Mouse (Mus musculus): Measurements from ENCODE around the gene Bicc1.
A peak's percentile ranks its signal among the peaks of the same experiment; 100 is the strongest.
"Not testable (repeated sequence)": the region's sequence is repeated elsewhere in the genome, so short reads cannot be mapped to it uniquely, and the experiment has no call there.

Bicc1 gene

GRCm38 (mm10) chr10:70948276-70948675, 211.2 kb downstream of the Bicc1 start:
- DNase-seq (ENCODE audit: low spot score in 2 of 2): no peak

GRCm38 (mm10) chr10:70946121-70946520, 213.4 kb downstream of the Bicc1 start:
- not testable (repeated sequence) for DNase-seq (ENCODE audit: low spot score in 2 of 2)

GRCm38 (mm10) chr10:70945076-70945475, 214.4 kb downstream of the Bicc1 start:
- no peak for DNase-seq (ENCODE audit: low spot score in 2 of 2)

- no peak for DNase-seq (ENCODE audit: low spot score in 2 of 2)
These were observed 217.9 kb downstream of the Bicc1 start for GRCm38 (mm10) chr10:70941623-70942022.

- peak in 1 of 2 experiments; percentile 23 for DNase-seq (ENCODE audit: low spot score in 2 of 2)
These were observed 219.7 kb downstream of the Bicc1 start for GRCm38 (mm10) chr10:70939751-70940150.

GRCm38 (mm10) chr10:70937450-70937849, 222.1 kb downstream of the Bicc1 start:
- DNase-seq (ENCODE audit: low spot score in 2 of 2): no peak

GRCm38 (mm10) chr10:70936008-70936407, 223.5 kb downstream of the Bicc1 start:
- DNase-seq (ENCODE audit: low spot score in 2 of 2): no peak

GRCm38 (mm10) chr10:70926126-70926525, 233.4 kb downstream of the Bicc1 start:
- no peak for DNase-seq (ENCODE audit: low spot score in 2 of 2)

- peak in 1 of 2 experiments; percentile 41 for DNase-seq (ENCODE audit: low spot score in 2 of 2)
These were observed 235.2 kb downstream of the Bicc1 start for GRCm38 (mm10) chr10:70924348-70924747.

GRCm38 (mm10) chr10:70923936-70924335, 235.6 kb downstream of the Bicc1 start:
- no peak for DNase-seq (ENCODE audit: low spot score in 2 of 2)

- DNase-seq (ENCODE audit: low spot score in 2 of 2): no peak
These were observed 238.0 kb downstream of the Bicc1 start for GRCm38 (mm10) chr10:70921481-70921880.

- no peak for DNase-seq (ENCODE audit: low spot score in 2 of 2)
These were observed 239.6 kb downstream of the Bicc1 start for GRCm38 (mm10) chr10:70919851-70920250.

GRCm38 (mm10) chr10:70919031-70919663, 240.4 kb downstream of the Bicc1 start:
- DNase-seq (ENCODE audit: low spot score in 2 of 2): no peak

GRCm38 (mm10) chr10:70916697-70917096, 242.8 kb downstream of the Bicc1 start:
- DNase-seq (ENCODE audit: low spot score in 2 of 2): no peak

- no peak for DNase-seq (ENCODE audit: low spot score in 2 of 2)
These were observed 244.4 kb downstream of the Bicc1 start for GRCm38 (mm10) chr10:70915096-70915495.

GRCm38 (mm10) chr10:70903936-70904335, 255.6 kb downstream of the Bicc1 start:
- DNase-seq (ENCODE audit: low spot score in 2 of 2): peak in 1 of 2 experiments; percentile 36

GRCm38 (mm10) chr10:70902751-70903485, 256.6 kb downstream of the Bicc1 start:
- no peak for DNase-seq (ENCODE audit: low spot score in 2 of 2)

- DNase-seq (ENCODE audit: low spot score in 2 of 2): no peak
These were observed 258.2 kb downstream of the Bicc1 start for GRCm38 (mm10) chr10:70901193-70901875.

GRCm38 (mm10) chr10:70895891-70896290, 263.6 kb downstream of the Bicc1 start:
- DNase-seq (ENCODE audit: low spot score in 2 of 2): no peak

GRCm38 (mm10) chr10:70878046-70878445, 281.5 kb downstream of the Bicc1 start:
- no peak for DNase-seq (ENCODE audit: low spot score in 2 of 2)

GRCm38 (mm10) chr10:70877631-70878030, 281.9 kb downstream of the Bicc1 start:
- no peak for DNase-seq (ENCODE audit: low spot score in 2 of 2)

- DNase-seq (ENCODE audit: low spot score in 2 of 2): no peak
These were observed 283.0 kb downstream of the Bicc1 start for GRCm38 (mm10) chr10:70876522-70876921.

GRCm38 (mm10) chr10:70876119-70876518, 283.4 kb downstream of the Bicc1 start:
- DNase-seq (ENCODE audit: low spot score in 2 of 2): peak in 1 of 2 experiments; percentile 3

Data from urinary bladder, postnatal 36 days (tissue).